Mouse (Mus musculus): ENCODE measurements around the gene Uvssa. TPM values are rescaled to one million over a fixed set of nuclear protein-coding genes. Genes with fewer than 3 reads are reported as not detected.

Uvssa gene
- polyA plus RNA-seq (2014; fragmentation: Illumina TruSeq; extraction: RNeasy Lipid Tissue Mini Kit (QIAGEN cat#74804); ENCODE audit: low read depth, low replicate concordance), result 14.5 TPM

GRCm38 (mm10) chr5:33378302-33378854, at the start of gene Uvssa:
Gene Uvssa (plus strand): TSS chr5:33378549.

GRCm38 (mm10) chr5:33335273-33335976, 42.9 kb upstream of the Uvssa start, which contains the start of gene Maea:
Gene Maea (plus strand): TSS chr5:33335509.

GRCm38 (mm10) chr5:33433201-33434138, 55.1 kb downstream of the Uvssa start, which contains the start of gene Nkx1-1:
Gene Nkx1-1 (minus strand): TSS chr5:33433976.

Other genes with a start within 250 kb of the Uvssa start
- gene Spon2, start 160.1 kb upstream of the Uvssa start, polyA plus RNA-seq (2014; fragmentation: Illumina TruSeq; extraction: RNeasy Lipid Tissue Mini Kit (QIAGEN cat#74804); ENCODE audit: low read depth, low replicate concordance), result not detected
- gene Ctbp1, start 103.6 kb upstream of the Uvssa start, polyA plus RNA-seq (2014; fragmentation: Illumina TruSeq; extraction: RNeasy Lipid Tissue Mini Kit (QIAGEN cat#74804); ENCODE audit: low read depth, low replicate concordance), result 40.8 TPM
- gene Maea, start 43.0 kb upstream of the Uvssa start, polyA plus RNA-seq (2014; fragmentation: Illumina TruSeq; extraction: RNeasy Lipid Tissue Mini Kit (QIAGEN cat#74804); ENCODE audit: low read depth, low replicate concordance), result 71.2 TPM
- gene Nkx1-1, start 55.4 kb downstream of the Uvssa start, polyA plus RNA-seq (2014; fragmentation: Illumina TruSeq; extraction: RNeasy Lipid Tissue Mini Kit (QIAGEN cat#74804); ENCODE audit: low read depth, low replicate concordance), result not detected

Measured in adrenal gland, adult 10 weeks (tissue).